Mouse (Mus musculus) thymus, postnatal 36 days (tissue): ENCODE data around the gene Rpl10a.
"Not testable (repeated sequence)": the region's sequence is repeated elsewhere in the genome, so short reads cannot be mapped to it uniquely, and the experiment has no call there.

Experiments
- DNase-seq, 2 experiments: peaks; one replicate each; pipeline ENCODE4 v3.0.0; 2022; ENCODE audit warnings: mixed read lengths in 2 of 2

Gene Rpl10a

DNA sequence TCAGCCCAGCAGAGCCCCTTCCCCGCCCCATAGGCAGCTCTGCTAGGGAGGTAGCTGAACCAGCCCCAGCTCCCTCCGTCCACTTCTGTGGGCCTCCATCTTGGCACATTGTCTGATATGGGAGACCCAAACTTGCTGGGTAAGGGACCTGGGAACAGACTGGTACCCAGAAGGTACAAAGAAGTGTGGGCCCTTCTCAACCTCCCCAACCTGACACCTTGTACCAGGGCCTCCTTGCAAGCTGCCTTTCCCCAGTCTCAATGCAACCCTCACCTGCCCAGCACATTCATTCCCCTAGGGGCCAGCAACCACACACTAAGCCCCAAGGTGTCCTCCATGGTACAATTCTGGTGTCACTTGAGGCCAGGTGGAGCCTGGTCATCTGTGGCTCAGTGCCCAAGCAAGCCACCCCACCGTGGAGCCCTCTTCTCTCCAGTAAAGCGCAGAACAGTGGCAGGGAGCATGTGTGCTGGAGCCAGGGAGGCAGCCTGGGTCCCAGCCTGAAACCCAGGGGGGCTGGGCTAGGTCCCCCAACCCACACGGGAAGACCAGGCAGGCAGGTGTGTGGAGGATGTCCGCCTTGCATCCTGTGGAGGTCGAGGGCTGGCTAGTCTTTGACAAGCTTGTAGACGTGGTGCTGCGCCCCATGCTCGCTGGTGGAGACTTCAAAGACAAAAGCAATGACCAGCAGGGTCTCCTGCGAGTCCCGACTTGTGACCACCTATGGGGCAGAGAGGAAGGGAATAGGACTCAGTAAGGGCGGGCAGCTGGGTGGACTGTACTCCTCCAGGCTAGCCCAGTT lies 4.0 kb downstream of the Rpl10a start:
- DNase-seq, result no peak

DNA sequence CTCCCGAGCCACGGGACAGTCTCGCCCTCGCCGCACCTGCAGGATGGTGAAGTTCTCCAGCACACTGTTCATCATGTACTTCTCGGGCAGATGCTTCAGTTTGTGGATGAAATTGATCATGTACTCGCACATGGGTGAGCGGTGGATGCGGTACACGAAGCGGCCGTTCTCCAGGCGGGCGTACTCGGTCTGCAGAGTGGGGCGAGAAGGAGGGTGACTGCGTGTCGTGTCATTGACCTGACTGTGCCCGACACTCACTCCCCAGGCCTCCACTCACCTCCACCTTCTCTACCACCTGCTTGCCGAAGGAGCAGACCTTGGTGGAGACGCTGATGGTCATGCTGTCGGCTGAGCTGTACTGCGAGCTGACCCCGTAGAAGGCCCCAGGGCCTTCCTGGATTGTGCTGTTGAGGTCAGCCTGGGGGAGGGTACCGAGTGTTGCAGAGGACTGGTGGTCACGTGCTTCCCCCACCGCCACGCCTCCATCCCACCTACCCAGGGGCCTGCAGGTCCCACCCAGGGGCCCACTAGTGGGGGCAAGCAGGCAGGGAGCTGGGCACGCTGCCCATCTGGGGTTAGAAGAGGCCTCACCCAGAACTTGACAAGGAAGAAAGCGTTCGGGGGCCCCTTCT lies 4.8 kb downstream of the Rpl10a start:
- no peak for DNase-seq

DNA sequence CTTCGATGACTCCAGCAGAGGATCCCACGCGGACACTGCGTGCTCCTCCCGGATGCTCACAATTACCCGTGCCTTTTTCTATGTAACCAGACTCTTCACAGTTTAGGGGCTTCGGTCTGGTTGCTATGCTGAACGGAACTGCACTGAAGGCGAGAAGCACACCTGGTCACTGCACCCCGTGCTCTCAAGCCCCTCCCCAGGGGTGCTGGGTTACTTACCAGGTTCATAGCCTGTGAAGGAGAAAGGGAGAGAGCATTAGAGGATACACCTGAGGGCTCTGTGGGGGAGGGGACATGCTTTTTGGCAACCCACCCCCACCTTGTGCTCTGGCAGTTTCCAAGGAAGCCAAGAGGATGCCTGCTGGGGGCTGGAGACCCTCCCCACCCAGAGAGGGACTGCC lies 7.0 kb downstream of the Rpl10a start:
- no peak for DNase-seq

DNA sequence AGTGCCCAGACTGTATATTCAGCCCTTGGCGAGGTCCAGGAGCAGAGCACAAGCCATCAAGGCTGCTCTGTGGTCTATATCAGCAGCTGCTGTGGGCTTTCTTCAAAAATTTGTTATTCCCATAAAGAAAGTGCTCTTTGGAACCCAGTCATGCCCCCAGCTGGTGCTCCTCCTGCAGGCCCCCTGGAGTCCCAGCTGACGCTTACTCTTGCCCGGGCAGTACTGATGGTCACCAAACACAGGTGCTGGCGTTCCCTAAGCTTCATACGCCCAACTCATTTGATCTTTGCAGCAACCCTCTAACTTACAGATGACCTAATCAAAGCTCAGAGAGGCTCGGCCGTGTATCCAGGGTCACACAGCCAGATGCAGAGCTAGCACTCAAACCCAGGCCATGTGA lies 9.3 kb downstream of the Rpl10a start:
- DNase-seq, result no peak

DNA sequence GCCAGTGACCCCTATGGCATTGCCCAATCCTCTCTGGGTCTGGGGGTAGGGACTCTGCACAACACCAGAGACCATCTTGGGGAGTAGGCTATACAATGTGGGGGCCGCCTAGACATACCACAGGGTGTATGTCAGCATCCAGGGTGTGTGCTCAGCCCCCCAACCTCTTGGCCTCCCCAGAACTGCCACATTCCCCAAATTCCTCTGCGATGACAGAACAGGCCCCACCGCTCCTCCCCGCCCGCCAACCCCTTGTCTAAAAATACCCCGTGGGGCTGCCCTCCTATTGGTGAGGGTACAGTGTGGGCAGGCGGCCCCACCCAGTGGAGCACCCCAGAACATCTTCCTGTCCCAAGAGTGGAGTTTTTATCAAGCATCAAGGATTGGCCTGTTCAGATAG lies 12.3 kb downstream of the Rpl10a start:
- no peak for DNase-seq

DNA sequence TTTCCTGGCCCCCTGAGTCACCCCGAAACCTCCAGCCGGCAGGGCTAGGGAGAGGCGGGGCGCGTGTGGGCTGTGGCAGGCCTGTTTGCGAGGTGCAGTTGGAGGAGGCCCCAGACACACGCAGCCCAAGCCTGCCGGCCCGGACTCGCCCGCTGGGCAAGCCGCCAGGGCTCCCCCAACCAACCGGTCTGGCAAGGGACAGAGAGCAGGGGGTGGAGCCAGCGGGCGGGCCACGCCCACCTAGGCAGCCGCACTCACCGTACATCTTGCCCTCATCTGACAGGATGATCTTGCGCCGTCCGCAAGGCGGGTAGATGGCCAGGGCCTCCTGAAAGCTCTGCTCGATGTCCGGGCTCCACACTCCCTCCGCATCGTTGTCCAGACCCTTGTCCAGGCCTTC lies 12.8 kb downstream of the Rpl10a start:
- peak; percentile 29 to 45 for DNase-seq

DNA sequence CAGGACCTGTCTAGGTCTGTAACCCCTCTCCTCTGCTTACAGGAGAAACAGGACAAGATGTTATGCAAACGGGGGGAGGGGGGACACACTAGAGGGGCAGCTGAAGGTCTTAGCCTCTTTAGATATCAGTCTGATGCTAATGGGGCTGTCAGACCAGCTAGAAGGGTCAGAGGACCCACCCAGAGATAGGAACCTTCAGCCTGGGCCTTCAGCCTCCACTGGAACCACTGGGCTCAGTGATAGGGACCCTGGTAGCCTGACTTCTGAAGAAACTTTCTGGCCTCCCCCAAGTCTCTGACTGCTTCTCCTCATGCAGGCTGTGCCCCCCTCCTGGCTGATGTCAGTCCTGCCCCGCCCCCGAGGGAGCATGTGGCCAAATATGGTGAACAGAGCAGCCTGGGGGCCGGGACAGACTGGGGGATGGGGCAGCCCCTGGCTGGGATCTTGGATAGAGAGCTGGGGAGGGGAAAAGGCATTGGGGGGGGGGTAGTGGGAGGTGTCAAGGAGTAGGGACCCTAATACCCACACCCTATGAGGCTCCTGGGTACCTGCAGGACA lies 15.9 kb downstream of the Rpl10a start:
- no peak for DNase-seq

DNA sequence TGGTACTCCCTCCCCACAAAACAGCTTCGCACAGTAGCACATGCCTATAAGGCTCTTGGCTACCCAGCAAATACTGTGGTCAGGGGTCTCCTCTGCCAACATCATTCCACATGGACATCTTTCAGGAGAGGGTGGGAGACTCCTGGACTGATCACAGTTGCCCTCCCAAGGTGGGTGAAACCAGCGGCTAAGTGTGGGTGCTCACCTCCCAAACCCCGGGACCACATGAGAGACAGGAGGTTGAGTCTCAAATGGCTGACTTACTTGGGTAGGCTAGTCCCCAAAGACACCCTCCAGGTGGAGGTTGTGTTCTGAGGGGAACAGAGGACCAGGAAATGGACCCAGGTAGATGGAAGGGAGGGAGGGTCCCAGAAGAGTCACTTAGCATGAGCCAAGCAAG lies 16.4 kb downstream of the Rpl10a start:
- no peak for DNase-seq

DNA sequence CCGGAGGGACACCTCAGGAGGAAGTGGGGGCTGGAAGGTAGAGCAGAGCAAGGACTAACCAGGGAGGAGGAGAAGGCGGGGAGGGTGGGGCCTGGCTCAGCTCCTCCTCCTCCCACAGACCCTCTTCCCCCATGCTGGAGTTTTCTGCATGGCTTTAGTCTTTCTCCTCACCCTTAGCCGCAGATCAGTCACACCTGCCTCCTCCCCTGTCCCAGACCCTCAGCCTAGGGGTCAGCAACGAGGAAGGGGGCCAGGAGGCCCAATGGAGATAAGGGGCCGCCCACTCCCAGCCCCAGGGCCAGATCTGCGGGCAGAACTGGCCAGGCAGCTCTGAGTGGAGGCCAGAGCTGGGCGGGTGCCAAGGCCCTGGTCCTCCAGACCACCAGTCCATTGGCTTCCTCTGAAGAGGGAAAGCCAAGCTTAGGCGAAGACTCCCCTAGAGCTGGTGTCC lies 17.0 kb downstream of the Rpl10a start:
- no peak for DNase-seq

DNA sequence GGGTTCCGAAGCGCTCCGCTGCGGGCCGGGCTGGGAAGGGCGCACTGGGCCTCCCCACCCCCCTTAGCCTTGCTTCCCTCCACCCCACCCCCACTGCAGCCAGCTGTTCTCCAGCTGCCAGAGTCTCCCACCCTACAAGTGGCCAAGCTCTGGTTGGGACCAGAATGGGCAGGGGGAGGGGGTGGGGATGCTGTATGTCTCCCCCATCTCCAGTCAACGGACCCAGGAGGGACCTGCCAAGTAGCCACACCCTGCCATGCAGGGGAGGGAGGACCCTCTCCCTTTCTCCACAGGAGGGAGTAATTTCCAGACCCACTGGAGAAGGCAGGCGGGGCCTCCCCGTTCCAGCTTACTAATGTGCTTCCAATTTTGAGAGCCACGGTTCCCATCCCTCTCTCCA lies 17.6 kb downstream of the Rpl10a start:
- DNase-seq, result no peak

DNA sequence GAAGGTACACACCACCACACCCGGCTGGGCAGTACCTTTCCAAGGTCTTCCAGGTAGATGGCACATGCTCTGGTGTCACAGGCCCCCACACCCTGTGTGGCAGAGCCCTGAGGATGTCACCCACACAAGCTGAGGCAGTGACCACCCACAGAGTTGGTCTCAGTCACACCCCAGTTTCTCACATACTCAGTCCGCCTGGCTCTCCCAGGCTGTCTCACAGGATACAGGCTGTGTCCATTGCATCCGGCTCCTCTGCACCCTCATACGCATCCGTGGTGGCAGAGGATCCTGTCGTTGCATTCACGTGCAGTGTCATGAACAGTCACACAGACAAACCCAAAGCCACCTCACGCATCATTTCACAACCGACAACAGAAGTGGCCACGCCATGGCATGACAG lies 19.1 kb downstream of the Rpl10a start:
- no peak for DNase-seq

DNA sequence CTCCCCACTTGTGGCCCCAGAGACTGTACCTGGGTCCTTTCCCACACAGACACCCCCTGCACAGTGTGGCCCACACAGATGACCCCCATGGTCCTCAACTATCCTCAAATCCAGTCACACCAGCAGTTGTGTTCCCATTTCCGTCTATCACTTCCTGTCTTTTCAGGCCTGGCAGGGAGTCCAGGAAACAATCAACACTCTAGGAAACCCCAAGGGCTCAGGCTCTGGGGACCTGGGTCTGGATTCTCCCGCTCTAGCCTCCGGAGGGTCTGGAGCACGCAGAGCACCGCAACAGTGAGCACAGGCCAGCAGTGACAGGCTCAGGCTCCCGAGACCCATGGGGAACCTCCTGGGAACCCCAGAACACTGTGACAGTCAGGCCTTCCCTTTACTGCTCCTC lies 19.9 kb downstream of the Rpl10a start:
- DNase-seq, result no peak

DNA sequence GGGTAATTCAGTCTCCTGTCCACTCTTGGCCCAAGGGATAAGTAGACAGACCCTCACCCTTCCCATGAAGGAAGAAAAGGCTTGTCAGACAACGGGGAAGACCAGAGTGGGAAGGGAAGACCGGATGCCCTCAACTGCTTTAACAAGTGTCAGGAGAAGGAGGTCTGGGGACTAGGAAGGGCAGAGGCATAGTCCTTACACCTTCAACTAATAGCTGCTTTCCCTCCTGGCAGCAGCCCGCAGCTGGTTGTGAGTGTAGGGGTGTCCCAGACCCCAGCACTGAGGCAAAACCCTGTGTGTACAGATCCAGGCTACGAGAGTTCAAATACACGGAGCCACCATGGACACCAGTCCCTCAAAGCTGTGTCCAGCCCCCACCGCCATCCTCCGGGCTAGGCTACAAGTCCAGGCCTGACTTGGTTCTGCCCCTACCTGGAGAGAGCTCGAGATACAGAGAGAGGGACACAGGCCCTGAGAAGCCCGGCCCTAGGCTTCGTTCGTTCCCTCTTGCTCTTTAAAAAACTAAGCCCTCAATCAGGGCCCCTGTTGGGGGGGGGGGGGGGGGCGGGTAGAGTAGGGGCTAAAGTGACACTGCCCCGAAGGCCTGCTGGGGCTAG lies 21.1 kb downstream of the Rpl10a start:
- no peak for DNase-seq

DNA sequence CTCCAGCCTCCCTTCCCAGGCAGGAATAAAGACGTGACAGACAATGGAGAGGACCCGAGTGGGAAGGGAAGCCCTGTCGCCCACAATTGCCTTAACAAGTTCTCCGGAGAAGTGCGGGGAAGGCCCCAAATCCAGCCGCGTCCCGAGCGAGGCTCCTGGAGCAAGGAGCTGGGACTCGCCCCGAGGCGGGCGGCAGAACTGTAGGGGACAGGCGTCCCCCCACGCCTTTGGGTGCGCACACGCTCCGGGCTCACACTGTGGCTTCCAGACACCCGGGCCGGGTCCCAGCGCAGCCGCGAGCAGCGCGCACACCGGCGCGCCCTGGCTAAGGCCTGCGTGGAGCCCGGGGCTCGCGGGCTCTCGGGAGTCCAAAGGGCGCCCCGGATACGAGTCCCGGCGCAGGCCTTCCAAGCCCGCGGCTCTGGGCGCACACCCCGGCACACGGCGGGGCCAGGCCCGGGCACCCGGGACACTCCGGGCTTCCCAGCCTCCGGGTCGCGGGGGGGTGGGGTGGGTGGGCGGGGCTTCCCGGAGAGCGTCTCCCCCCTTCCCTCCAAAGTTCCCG lies 21.7 kb downstream of the Rpl10a start:
- DNase-seq, result peak in 1 of 2 experiments; percentile 45

DNA sequence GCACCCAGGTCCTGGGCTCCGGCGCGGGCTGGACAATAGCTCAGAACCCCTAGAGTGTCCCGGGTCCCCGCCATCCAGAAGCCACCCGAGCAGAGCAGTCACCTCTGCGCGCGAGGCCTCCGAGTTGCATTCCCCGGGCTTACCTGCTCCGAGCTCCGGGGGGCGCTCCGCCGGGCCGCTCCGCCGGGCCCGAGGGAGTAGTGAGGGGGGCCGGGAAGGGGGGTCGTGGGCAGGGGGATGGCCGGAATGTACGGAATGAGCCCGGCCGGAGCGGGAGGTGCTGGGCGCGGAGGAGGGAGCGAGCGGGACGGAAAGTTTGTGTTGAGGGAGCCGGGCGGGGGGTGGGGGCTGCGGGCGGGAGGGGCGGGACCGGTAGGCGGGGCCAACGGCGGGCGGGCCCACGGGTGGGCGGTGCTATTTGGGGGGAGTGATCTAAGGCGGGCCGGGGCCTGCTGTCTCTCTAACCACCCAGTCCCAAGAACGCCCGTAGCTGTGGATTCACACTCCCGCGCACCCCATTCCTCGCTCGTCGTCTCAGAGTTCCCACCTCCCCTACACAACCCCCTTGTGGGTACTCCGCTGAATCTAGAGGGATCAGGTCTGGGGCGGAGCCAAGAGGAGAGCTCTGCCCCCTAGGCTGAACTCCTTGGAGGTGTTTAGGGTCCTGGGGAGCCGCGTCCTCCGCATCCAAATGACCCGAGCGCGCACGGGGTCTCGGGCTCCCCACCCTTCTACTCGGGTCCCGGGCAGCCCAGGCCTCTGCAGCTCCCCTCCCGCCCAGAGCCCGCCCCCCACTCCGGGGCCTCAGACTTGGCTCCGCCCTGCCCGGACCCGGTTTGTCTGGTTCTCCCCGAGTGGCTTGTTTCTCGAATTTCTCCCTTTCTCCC lies 22.4 kb downstream of the Rpl10a start, which contains the start of gene Tead3:
Gene Tead3 (minus strand): TSS at position 352 of the 887 bp plus-strand sequence.
- peak; percentile 76 to 78 for DNase-seq

DNA sequence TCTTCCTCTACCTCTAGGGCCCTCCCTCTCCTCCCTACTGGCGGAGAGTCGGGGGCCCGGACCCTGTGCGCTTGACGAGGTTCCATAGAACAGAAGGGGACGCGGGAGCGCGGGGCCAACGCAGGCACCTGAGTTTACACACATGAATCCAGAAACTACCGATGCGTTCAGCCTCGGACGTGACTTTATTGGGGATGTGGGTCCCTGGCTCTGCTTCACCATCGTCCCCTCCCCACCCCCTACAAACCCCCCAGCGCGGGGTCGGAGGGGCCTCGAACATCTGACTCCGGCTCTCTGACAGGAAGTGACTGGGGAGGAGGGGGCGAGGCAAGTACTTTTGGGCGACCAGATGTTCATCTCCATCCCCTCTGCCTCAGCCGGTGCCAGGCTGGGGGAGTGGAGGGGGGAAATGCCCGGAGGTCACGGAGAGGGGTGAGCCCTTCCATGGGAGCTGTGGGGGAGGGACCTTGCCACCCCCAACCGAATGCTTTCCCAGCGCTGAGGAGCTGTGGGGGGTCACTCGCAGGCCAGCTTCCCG lies 23.2 kb downstream of the Rpl10a start:
- peak; percentile 34 to 61 for DNase-seq

DNA sequence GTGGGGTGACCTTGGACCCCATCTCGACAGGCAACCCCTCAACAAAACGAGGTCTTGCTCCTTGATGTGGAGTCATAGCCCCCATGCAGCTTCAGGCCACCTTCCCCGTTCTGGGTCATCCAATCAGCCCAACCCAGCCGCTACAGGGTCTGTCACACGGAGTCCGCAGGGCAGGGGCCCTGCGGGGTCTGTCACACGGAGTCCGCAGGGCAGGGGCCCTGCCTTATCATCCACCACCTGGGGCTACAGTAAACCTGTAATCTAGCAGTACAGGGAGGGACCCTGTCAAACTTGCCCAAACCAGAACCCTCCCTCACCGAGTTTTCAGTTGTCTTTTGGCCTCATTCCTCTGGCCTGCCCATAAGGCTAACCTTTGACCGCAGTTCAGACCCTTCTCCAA lies 23.7 kb downstream of the Rpl10a start:
- no peak for DNase-seq

DNA sequence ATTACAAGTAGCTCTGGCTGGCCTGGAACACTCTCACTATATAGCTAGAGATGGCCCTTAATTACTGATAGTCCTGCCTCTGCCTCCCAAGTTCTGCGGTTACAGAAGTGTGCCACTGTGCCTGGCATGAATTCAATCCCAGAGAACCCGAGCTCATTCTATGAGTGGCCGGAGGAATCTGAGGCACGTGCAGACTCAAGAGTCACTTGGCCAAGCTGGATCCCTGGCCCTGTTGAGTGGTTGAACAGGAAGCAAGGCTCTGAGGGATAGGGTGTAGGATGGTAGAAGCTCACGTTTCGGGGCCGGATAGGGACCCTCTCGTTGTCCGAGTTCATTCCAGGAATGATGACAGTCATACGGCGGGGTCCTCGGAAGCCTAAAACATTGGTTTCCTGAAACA lies 27.6 kb downstream of the Rpl10a start:
- DNase-seq, result no peak

DNA sequence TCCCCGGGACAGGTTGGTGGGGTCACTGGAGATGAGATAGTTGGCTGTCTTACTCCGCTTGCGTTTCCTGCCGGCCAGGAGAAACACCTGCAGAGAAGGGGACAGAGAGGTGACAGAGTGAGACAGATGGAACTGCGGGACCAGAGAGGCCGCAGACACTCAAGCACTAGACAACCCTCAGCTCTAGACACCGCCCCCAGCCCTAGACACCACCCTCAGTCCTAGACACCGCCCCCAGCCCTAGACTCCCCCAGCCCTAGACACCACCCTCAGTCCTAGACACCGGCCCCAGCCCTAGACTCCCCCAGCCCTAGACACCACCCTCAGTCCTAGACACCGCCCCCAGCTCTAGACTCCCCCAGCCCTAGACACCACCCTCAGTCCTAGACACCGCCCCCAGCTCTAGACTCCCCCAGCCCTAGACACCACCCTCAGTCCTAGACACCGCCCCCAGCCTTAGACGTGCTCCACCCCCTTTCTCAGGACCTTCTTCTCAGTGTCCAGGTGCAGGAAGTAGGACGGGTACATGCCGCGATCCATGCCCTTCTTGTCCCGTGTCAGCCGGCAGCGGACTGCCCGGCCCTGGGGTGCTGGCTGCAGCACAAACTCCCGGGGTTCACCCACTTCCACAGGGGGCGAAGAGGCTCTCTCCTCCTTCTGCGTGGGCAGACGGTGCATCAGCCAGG lies 30.4 kb downstream of the Rpl10a start:
- DNase-seq, result not testable (repeated sequence)

DNA sequence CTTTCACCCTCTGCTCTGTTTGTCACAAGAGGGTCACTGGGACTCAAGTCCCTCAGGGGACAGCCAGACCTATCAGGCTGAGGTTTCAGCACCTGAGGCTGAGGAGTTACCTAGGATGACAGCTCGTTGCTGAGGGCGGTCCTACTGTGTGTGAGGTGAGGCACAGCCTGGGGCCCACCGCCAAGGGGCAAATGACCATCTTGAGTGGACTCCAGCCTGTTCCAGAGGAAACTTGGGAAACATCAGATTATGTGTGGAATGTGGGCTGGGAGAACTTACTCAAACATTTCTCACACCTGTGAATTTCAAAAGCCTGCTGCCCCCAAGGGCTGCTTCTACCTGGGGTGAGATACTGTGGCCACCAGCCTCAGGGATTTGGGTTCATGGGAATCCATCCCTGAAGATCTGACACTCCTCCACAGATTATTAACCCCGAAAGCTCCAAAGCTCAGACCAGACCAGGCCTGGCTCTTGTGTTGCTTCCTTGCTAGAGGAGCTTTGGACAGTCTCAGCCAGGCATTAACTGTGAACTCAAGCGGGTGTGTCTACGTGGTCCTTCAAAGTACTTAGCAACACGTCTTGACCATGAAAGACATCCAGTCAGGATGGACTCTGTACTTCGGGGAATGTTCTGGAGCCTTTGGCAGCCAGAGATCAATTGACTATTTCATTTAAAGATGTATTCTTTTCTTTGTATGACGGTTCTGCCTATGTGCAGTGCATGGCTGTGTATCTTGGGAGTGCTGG lies 32.4 kb downstream of the Rpl10a start:
- DNase-seq, result no peak
